Mouse (Mus musculus): ENCODE measurements around the gene Arfgap1. TPM values are rescaled to one million over a fixed set of nuclear protein-coding genes. Genes with fewer than 3 reads are reported as not detected.

The Arfgap1 gene
- total and polyA plus RNA-seq, 3 experiments = 50.5 to 57.1 TPM; not detected in 1

- H3K9me3 ChIP-seq (replicated peaks; ENCODE audit: insufficient read depth, low read length) = no peaks in the 10 kb centered on the region
- no peak for TF ChIP-seq CHD1 (IDR thresholded peaks at IDR 0.05; ENCODE audit: low read depth, low read length)
- no peak for TF ChIP-seq SMC3 (IDR thresholded peaks at IDR 0.05; ENCODE audit: low read depth, low read length)
- no peak for TF ChIP-seq HCFC1 (IDR thresholded peaks at IDR 0.05; ENCODE audit: low read depth, low read length)
- TF ChIP-seq RAD21 (IDR thresholded peaks at IDR 0.05; ENCODE audit: low read depth, low read length) = no peak
- TF ChIP-seq NELFE (IDR thresholded peaks at IDR 0.05; ENCODE audit: low read depth, low read length) = no peak
- no peak for TF ChIP-seq ZMIZ1 (IDR thresholded peaks at IDR 0.05; ENCODE audit: low read depth, low read length)
- no peak for TF ChIP-seq TCF12 (IDR thresholded peaks at IDR 0.05; ENCODE audit: low read depth, low read length)
- TF ChIP-seq MAZ (IDR thresholded peaks at IDR 0.05; ENCODE audit: low read depth, low read length) = no peak
- TF ChIP-seq GATA1 (IDR thresholded peaks at IDR 0.05; ENCODE audit: low read depth, low read length) = no peak
- no peak for TF ChIP-seq ZKSCAN1 (IDR thresholded peaks at IDR 0.05; ENCODE audit: low read depth, low read length)
- TF ChIP-seq ELF1 (IDR thresholded peaks at IDR 0.05; ENCODE audit: low read depth, low read length) = no peak
- TF ChIP-seq E2F4 (IDR thresholded peaks at IDR 0.05; ENCODE audit: borderline replicate concordance, low read depth, low read length) = no peak
- H3K9ac ChIP-seq (ENCODE audit: control insufficient read depth, low read depth, low read length, poor library complexity, severe bottlenecking) = no peak within 1 kb of the TSS
- H3K4me1 ChIP-seq (ENCODE audit: control insufficient read depth in 1 of 2, insufficient read depth in 2 of 2, low read length in 2 of 2) = no peaks in the 10 kb centered on the region
- H3K27ac ChIP-seq (ENCODE audit: control insufficient read depth, low read depth, low read length) = no peak within 1 kb of the TSS
- no peak for DNase-seq (ENCODE audit: low read depth, low spot score)
- H3K4me3 ChIP-seq (ENCODE audit: control insufficient read depth in 1 of 2, insufficient read depth in 1 of 2, low read depth in 2 of 2, low read length in 2 of 2) = no peak within 1 kb of the TSS
- no peaks in the 10 kb centered on the region for H3K79me2 ChIP-seq (ENCODE audit: control insufficient read depth, insufficient read depth, low read length, poor library complexity)
- no peaks in the 10 kb centered on the region for H3K36me3 ChIP-seq (ENCODE audit: control insufficient read depth in 1 of 2, insufficient read depth in 2 of 2, low read length in 2 of 2)
- peaks cover 0 to 2% of the 10 kb centered on the region in 2 experiments; a peak in 1 of 4 replicates for H3K27me3 ChIP-seq (ENCODE audit: control insufficient read depth in 1 of 2, insufficient read depth in 2 of 2, low read length in 2 of 2)
Measured at GRCm38 (mm10) chr2:180986449-180986848, 19.4 kb downstream of the Arfgap1 start, which contains the start of gene Col20a1. Gene Col20a1, plus strand, starts transcription at chr2:180986535.

- no peaks in the 10 kb centered on the region for H3K36me3 ChIP-seq (ENCODE audit: control insufficient read depth in 1 of 2, insufficient read depth in 2 of 2, low read length in 2 of 2)
- no peak overlapping the region for H3K9ac ChIP-seq (ENCODE audit: control insufficient read depth, low read depth, low read length, poor library complexity, severe bottlenecking)
- no peaks in the 10 kb centered on the region for H3K79me2 ChIP-seq (ENCODE audit: control insufficient read depth, insufficient read depth, low read length, poor library complexity)
- peaks cover 0 to 2% of the 10 kb centered on the region in 2 experiments; a peak in 1 of 4 replicates for H3K27me3 ChIP-seq (ENCODE audit: control insufficient read depth in 1 of 2, insufficient read depth in 2 of 2, low read length in 2 of 2)
- no peak overlapping the region for H3K4me3 ChIP-seq (ENCODE audit: control insufficient read depth in 1 of 2, insufficient read depth in 1 of 2, low read depth in 2 of 2, low read length in 2 of 2)
- no peak overlapping the region for H3K27ac ChIP-seq (ENCODE audit: control insufficient read depth, low read depth, low read length)
- H3K9me3 ChIP-seq (replicated peaks; ENCODE audit: insufficient read depth, low read length) = no peaks in the 10 kb centered on the region
- H3K4me1 ChIP-seq (ENCODE audit: control insufficient read depth in 1 of 2, insufficient read depth in 2 of 2, low read length in 2 of 2) = no peaks in the 10 kb centered on the region
- no peak for DNase-seq (ENCODE audit: low read depth, low spot score)
- TF ChIP-seq TAL1 (IDR thresholded peaks at IDR 0.05; ENCODE audit: low read length) (no peak), MYB (IDR thresholded peaks at IDR 0.05; ENCODE audit: low read depth, low read length) (no peak), KAT2A (conservative IDR thresholded peaks at IDR 0.05; ENCODE audit: low read depth, low read length) (no peak), CHD1 (IDR thresholded peaks at IDR 0.05; ENCODE audit: low read depth, low read length) (no peak)
Measured at GRCm38 (mm10) chr2:180987001-180987400, 20.0 kb downstream of the Arfgap1 start.
